Mouse (Mus musculus) lung, adult 2 months (tissue): ENCODE measurements around the gene Sfxn2.

Source experiments
- CTCF ChIP-seq: fragments of 200-500 bp; IDR thresholded peaks from 2 replicates; pipeline ENCODE4 v1.5.1; 2011; ENCODE audit warnings: mild to moderate bottlenecking, low read length, control low read depth; ENCODE audit not compliant: insufficient read depth
- POLR2A ChIP-seq: fragments of 200-500 bp; IDR thresholded peaks from 2 replicates; pipeline ENCODE4 v1.6.1; 2011; ENCODE audit warnings: low read depth, mild to moderate bottlenecking, control low read depth, low read length, borderline replicate concordance; ENCODE audit errors: extremely low read depth

DNA sequence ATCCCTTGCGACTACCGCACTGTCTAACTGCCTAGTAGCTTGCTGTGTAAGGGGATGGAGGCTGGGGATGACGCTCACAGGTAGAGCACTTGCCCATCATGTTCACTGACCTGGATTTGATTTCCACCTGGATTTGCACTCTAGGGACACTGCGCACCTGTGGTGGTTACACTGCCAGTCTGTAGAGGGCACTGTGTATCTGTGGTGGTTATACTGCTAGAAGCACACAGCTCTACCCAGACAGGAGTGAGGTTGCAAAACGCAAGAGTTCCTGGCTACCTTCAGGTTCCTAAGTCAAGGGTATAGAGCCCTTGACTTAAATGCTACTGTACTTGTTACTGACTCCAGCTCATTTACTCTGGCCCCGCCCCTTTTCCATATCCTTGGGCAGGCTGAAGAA is 35.0 kb upstream of the Sfxn2 start:
- no peak for TF ChIP-seq POLR2A
- peak; percentile 60 for TF ChIP-seq CTCF
